Mouse (Mus musculus) frontal cortex, postnatal 25 days (tissue): ENCODE results near the gene Cyp2b19.
"Not testable (repeated sequence)": the region's sequence is repeated elsewhere in the genome, so short reads cannot be mapped to it uniquely, and the experiment has no call there.

Experiments
- DNase-seq, 2 experiments: peaks; one replicate each; pipeline ENCODE4 v3.0.0; 2022; ENCODE audit warnings: low spot score in 2 of 2

The Cyp2b19 gene

GRCm38 (mm10) chr7:26756842-26757241, at the start of gene Cyp2b19:
Cyp2b19 (plus strand) TSS chr7:26757142.
- DNase-seq: no peak

GRCm38 (mm10) chr7:26711061-26711460, 45.9 kb upstream of the Cyp2b19 start:
- no peak for DNase-seq

- no peak for DNase-seq
Measured at GRCm38 (mm10) chr7:26738940-26739339, 18.0 kb upstream of the Cyp2b19 start.

DNA sequence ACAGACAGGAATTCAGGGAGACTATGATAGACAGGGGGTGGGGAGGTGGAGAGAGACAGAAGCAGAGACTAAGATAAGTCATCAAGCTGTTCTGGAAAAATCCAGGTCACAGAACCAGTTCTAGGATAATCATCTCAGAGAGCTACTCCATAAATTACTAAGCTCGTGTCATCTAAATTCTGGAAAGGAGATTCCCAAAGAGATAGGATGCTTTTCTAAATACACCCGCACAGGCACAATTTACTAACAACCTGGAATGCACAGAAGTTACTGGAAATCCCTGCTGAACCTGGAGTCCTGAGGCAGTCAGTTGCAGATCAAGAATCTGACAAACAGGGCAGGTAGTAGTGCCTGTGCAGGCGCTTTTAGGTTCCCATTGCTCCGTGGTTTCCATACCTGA, 13.0 kb upstream of the Cyp2b19 start:
- DNase-seq: no peak

- no peak for DNase-seq
Measured at GRCm38 (mm10) chr7:26745486-26745885, 11.5 kb upstream of the Cyp2b19 start.

DNA sequence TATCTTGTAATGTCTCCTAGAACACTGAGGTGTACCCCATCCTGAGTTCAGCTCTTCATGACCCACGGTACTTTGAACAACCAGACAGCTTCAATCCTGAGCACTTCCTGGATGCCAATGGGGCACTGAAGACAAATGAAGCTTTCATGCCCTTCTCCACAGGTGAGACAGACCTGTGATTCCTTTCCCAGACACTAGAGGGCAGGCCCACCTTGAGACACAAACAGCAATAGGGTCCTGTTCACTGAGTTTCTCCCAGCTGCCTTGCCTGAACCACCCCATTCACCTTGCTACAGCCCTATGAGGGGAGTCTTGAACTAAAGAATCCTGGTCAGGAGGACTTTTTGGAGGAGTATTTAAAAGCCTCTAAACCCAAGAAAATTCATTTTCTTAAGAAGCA, 10.1 kb downstream of the Cyp2b19 start:
- no peak for DNase-seq

DNA sequence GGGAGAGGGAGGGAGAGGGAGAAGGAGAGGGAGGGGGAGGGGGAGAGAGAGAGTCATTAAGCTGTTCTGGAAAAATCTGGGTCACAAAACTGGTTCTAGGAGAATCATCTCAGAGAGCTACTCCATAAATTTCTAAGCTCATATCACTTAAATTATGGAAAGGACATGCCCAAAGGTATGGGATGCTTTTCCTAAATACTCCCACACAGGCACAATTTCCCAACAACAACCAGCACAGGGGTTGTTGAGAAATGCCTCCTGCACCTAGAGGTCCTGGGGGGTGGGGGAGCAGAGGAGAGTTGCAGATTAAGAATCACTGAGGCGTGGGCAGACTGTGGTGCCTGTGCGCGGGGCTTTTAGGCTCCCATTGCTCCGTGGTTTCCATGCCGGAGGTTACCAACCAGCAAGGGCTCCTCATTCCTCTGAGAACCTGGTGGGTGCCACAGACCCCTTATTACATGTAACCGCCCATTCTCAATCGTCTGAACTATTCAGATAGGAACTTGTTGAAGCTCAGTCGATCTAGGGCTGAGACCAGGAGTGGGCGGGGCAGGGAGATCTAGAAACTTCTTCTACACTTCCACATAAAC, 13.0 kb downstream of the Cyp2b19 start:
- DNase-seq: no peak

DNA sequence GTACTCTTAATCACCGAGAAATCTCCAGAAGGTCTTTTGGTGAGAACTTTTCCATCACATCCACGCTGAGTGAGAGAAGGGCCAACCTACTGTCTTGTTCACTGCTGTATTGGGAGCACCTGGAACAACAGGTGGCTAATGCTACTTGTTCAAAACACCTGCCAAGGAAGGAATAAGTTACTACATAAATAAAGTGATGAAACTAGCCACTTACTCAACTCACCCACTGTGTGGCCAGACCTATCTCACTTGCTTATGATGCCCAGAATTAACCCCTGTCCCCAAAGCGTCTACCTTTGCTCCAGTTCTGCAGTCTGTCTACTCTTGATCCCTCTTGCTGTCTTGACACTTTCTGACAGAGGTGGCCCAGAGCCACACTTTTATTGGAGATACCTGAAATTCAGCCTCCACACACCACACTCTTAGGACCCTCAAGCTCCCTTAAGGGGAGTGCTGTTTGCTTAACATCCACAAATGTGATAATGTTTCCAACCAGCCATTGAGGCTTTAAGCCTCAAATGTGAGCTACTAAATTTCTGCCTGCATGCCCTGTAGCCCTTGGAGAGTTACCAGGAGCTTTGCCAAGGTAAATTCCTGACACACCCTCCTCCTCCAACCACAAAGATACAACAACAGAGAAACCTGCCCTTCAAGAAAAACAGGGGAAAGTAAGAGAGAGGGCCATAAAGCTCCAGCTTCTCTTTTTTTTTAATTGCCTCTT, 16.1 kb downstream of the Cyp2b19 start:
- DNase-seq: no peak

DNA sequence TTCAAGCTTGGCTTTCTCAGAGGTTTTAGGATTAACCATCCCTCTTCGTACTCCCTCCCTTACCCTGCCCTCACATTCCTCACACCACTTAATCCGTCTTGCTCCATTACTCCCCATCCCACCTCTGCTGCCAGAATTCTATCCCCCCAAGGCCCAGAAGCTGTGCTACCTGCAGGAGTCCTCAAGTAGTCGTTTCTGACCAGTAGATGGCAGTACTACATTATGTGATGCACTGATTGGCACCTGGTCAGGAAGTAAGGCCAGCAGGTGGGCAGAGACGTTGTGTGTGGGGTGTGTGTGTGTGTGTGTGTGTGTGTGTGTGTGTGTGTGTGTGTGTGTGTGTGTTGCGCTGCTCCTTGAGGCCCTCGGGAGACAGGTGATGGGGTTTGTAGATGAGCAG, 18.9 kb downstream of the Cyp2b19 start:
- no peak for DNase-seq

DNA sequence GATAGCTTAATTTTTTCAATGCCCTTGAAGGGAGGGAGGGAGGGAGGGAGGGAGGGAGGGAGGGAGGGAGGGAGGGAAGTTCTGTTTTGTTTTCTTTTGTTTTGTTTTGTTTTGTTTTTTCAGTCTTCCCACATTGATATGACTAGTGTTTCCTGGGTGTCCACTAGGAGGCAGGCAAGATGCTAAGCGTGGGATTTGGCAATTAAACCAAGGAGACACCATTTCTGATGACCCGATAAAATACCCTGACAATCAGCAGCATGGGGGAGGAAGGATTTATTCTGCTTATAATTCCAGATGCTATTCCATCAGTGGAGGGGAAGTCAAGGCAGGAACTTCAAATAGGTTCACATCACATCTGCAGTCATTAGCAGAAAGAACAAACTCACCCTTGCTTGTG, 20.9 kb downstream of the Cyp2b19 start:
- no peak for DNase-seq

DNA sequence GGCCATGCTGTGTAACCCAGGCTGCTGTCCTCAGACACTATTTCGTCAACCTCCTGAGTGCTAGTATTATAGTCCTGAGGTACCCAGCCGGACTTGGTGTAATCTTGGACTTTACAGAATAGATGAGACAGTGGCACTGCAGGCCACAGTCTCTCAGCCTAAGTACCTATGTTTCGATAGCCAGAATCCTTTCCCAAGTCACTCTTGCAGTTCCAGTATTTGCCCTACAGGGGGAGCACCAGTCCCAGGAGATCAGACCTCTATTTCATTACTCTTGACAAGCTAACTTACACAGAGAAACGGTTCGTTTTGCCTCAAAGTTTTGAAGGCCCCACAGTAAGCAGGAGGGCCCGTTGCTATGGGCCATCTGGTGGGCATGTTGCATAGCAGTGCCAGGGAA, 21.5 kb downstream of the Cyp2b19 start:
- DNase-seq: peak; percentile 5 to 21

GRCm38 (mm10) chr7:26779799-26780416, 23.0 kb downstream of the Cyp2b19 start:
- no peak for DNase-seq

DNA sequence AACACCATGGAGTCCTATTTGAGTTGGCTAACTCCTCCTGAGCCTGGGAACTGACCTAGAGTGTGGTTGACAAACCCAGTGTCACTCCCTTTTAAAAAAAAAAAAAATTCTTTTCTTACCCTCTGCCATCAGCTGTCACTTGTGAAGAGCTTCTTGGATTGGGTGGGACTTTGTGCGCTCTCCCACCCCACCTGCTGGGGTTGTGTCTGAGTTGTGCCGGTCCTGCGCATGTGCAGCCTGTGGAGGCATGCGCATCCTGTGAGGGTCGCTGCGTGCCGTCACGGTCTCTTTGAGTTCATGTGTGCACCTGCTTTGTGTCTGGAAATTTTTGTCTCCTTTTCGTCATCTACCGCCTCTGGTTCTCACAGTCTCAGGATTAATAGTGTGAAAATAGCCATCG, 23.6 kb downstream of the Cyp2b19 start:
- DNase-seq: peak in 1 of 2 experiments; percentile 5

DNA sequence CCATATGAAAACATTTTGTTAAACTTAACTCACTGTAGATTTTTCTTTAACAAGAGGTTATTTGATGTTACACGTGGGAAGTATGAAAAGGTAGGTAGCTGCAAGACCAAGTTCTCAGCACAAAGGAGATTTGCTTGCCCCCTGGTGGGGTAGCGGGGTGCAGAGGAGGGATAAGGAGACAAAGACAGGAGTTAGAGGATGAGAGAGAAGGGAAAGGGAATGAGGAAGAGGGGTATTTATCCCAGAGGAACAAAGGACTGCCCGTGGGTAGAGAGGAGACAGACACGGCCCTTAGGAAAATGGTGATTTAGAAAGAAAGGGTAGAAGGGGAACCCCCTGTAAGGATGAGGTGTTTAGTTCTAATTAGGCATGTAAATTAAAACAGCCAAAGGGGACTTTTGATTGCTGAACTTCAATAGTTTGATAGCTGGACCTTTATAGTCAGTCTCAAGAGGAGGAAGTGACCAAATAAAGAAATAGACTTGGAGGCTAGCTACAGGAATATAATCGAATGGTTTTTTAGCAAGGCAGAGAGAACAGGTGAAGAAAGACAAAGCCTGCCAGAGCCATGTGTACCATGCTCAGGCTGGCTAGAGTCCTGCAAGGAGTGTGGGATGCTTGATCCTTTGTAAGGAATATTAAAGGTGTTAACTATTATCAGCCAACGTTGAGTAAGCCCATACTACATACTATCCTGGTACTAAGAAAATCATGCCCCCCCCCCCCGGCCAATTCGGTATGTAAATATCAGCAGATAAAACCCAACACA, 24.2 kb downstream of the Cyp2b19 start:
- no peak for DNase-seq

GRCm38 (mm10) chr7:26781767-26782131, 24.8 kb downstream of the Cyp2b19 start:
- no peak for DNase-seq

DNA sequence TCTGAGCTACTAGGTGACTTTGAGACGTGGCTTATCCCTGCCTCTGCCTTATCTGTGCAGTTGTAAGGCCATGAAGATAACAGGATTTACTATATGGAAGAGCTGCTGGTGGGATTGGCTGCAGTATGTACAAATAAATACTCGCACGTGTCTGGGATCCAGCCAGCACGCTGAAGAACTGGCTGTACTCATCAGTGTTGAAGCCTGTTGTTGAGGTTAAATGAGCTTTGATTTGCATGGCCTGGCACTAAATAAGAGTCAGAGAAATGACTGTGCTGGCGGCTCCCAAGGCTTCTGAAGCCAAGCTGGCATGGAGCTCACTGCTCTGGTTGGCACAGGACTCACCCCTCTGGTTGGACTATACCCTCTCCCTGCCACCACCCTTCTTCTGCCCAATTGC, 26.2 kb downstream of the Cyp2b19 start:
- no peak for DNase-seq

- not testable (repeated sequence) for DNase-seq
Measured at GRCm38 (mm10) chr7:26786013-26786412, 29.1 kb downstream of the Cyp2b19 start.

- DNase-seq: no peak
Measured at GRCm38 (mm10) chr7:26789984-26790383, 33.0 kb downstream of the Cyp2b19 start.

GRCm38 (mm10) chr7:26800104-26800503, 43.2 kb downstream of the Cyp2b19 start:
- no peak for DNase-seq

DNA sequence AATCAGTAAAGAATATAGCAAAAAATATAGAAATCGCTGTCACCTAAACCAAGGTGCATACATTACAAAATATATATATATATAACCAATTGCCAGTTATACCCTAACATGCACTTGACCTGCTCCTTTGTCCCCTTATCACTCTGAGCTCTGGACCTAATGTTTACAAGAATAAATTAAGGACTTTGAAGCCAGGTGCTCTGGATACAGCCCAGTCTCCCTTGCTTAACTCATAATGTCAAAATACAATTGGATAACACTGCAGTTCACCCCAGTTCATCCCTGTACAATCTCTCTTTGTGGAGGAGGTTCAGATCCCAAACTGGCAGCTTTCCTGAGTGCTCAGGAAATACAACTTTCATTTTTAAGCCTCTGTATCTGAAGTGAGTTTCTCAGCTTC, 44.1 kb downstream of the Cyp2b19 start:
- DNase-seq: no peak

DNA sequence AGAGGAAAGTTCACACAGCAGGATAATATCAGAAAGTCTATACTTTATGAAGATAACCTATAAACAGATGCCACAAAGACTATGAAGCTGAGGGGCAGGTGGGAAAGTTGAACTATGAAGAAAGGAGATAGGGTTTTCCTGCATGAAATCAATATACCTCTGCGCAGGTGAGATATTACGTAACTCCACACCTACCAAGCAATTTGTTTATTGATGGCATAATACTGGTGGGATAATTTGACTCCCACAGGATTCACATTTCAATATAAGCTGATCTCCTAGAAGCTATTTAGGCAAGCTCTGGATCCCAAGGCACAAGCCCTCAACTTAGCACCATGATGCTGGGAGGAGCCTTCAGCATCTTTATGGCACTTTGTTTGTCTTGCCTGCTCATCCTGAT, 51.6 kb downstream of the Cyp2b19 start, which contains the start of gene Cyp2g1:
TSS of gene Cyp2g1 (plus strand) at position 301 of the 400 bp plus-strand sequence.
- no peak for DNase-seq
